Comparison of ENCODE assay signal across 12 mouse cellular contexts in genomic region chr13:32267184-32267775, GRCm38 (mm10).
DNase-seq lines count a peak whose midpoint lies in the region; ATAC-seq and TF ChIP-seq lines count a peak whose summit lies in the region.
"Had no signal": no experiment of that assay in that cellular context is flagged by ENCODE, and none has a peak within 500 bp of the region (broad histone marks: within the 10 kb centered on the region; RNA-seq: fewer than 3 reads in every experiment).

No protein-coding gene starts in this region.

- WGBS in limb, embryonic 14.5 days: 27% methylated on average over 2 of the region's 2 CpGs
- WGBS in limb, embryonic 10.5 days: 61% methylated on average over 2 of the region's 2 CpGs

- H3K27me3 ChIP-seq in limb, embryonic 14.5 days (ENCODE audit: control insufficient read depth, insufficient read depth, low read length): no peaks in the 10 kb centered on the region
- no peaks in the 10 kb centered on the region for H3K27me3 ChIP-seq in limb, embryonic 10.5 days (ENCODE audit: low read depth, poor library complexity, severe bottlenecking)
- H3K27me3 ChIP-seq: hindbrain, embryonic 13.5 days; limb, embryonic 13.5 days had no signal

- no peaks in the 10 kb centered on the region for H3K9me3 ChIP-seq in limb, embryonic 14.5 days (ENCODE audit: control insufficient read depth, low read length)
- H3K9me3 ChIP-seq in limb, embryonic 10.5 days (replicated peaks): no peaks in the 10 kb centered on the region
- H3K9me3 ChIP-seq: hindbrain, embryonic 13.5 days; limb, embryonic 13.5 days had no signal

- intact Hi-C loops in heart, postnatal 36 days (cut with DNase I): no loop called here

- ATAC-seq in limb, embryonic 14.5 days (ENCODE audit: low FRiP score, low read depth): no peak

- H3K4me1 ChIP-seq in limb, embryonic 14.5 days (ENCODE audit: control insufficient read depth, insufficient read depth, low read length): peaks cover 9% of the 10 kb centered on the region
- peaks cover 4% of the 10 kb centered on the region; the same call in 1 of the 2 replicates for H3K4me1 ChIP-seq in limb, embryonic 10.5 days

- H3K27ac ChIP-seq in limb, embryonic 14.5 days (replicated peaks; ENCODE audit: low read depth, low read length): no peak overlapping the region
- H3K27ac ChIP-seq in limb, embryonic 10.5 days: no peak overlapping the region
- H3K27ac ChIP-seq: hindbrain, embryonic 13.5 days; limb, embryonic 13.5 days had no signal

- no peaks in the 10 kb centered on the region for H3K36me3 ChIP-seq in limb, embryonic 14.5 days (ENCODE audit: control insufficient read depth, insufficient read depth, low read length)
- H3K36me3 ChIP-seq in limb, embryonic 10.5 days: no peaks in the 10 kb centered on the region
- H3K36me3 ChIP-seq: hindbrain, embryonic 13.5 days; limb, embryonic 13.5 days had no signal

- H3K9ac ChIP-seq in limb, embryonic 14.5 days (ENCODE audit: low read depth, low read length, severe bottlenecking): no peak overlapping the region
- H3K9ac ChIP-seq: hindbrain, embryonic 13.5 days; limb, embryonic 13.5 days had no signal

- H3K4me2 ChIP-seq in limb, embryonic 14.5 days (replicated peaks; ENCODE audit: low read depth, low read length, severe bottlenecking): no peak overlapping the region
- H3K4me2 ChIP-seq: hindbrain, embryonic 13.5 days; limb, embryonic 13.5 days had no signal

- TF ChIP-seq POLR2A in limb, embryonic 14.5 days (IDR thresholded peaks at IDR 0.05; ENCODE audit: borderline replicate concordance, extremely low read depth, insufficient read depth, insufficient read length): no peak

- H3K4me3 ChIP-seq in limb, embryonic 14.5 days (replicated peaks; ENCODE audit: low read length): no peak overlapping the region
- H3K4me3 ChIP-seq in limb, embryonic 10.5 days: no peak overlapping the region
- H3K4me3 ChIP-seq: hindbrain, embryonic 13.5 days; limb, embryonic 13.5 days had no signal

- peak; percentile 40 for DNase-seq in adrenal gland, postnatal 14 days
- DNase-seq in adrenal gland, adult 8-10 months: no peak
- peak; percentile 21 for DNase-seq in limb, embryonic 14.5 days (ENCODE audit: low spot score)
- DNase-seq in limb, embryonic 10.5 days (ENCODE audit: low spot score): no peak
- peak; percentile 90 for DNase-seq in NIH3T3 (ENCODE audit: low read depth)
- DNase-seq in lung, postnatal 14 days: peak; percentile 8
- DNase-seq in heart, postnatal 36 days: no peak
- DNase-seq in thymus, postnatal 10 days (ENCODE audit: low spot score in 2 of 2): no peak
- DNase-seq: cerebellum, postnatal 36 days; gastrocnemius, postnatal 10 days had no signal

Comparison
In these comparisons a context has a peak if more than half of its experiments do, and no peak if none do; other contexts are left out.
1. DNase-seq: peak in adrenal gland, postnatal 14 days (single experiment), limb, embryonic 14.5 days (single experiment), NIH3T3 (single experiment) and lung, postnatal 14 days (single experiment); none in adrenal gland, adult 8-10 months (single experiment), limb, embryonic 10.5 days (single experiment), heart, postnatal 36 days (0 of 2) and thymus, postnatal 10 days (0 of 2).